Mouse (Mus musculus): ENCODE measurements at regions not wholly inside any gene's neighbourhood (a gene's known extent, or its start where the extent isn't known, plus 50 kb on each side); places are given as distances from the start of the nearest gene placed in this dataset.

DNA sequence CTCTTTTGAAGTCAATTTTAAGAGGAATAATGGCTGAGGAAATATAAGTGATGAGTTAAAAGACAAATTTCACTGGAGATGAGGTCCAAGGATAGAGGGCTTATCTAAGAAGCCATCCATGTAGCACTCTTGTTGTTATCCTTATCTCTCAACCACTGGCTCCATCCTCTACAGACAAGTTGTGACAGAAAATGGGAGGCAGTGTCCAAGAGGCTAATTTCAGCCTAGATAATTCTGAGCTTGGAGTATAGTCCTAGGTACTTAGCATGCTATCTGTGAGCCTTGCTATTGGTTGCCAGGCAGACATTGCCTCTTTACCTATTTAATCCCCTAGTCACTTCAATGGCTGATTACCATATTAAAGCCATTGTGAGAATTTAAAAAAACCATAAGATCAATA is 65.2 kb upstream of the AU015836 start:
- TF ChIP-seq CTCF (IDR thresholded peaks at IDR 0.05 in 2 of 3, conservative IDR thresholded peaks at IDR 0.05 in 1 of 3; ENCODE audit: control insufficient read depth in 1 of 3, insufficient read depth in 1 of 3, low read depth in 2 of 3, low read length in 3 of 3, poor library complexity in 1 of 3, severe bottlenecking in 1 of 3) (no peak), USF2 (IDR thresholded peaks at IDR 0.05; ENCODE audit: borderline replicate concordance in 1 of 2, insufficient read depth in 1 of 2, low read depth in 1 of 2, low read length in 2 of 2) (no peak), GATA1 (IDR thresholded peaks at IDR 0.05; ENCODE audit: low read depth, low read length) (peak; percentile 38; the same call in 1 of the 2 replicates), SIN3A (IDR thresholded peaks at IDR 0.05; ENCODE audit: low read length) (no peak), POLR2A (IDR thresholded peaks at IDR 0.05; ENCODE audit: control insufficient read depth in 1 of 2, insufficient read depth in 1 of 2, low read depth in 1 of 2, low read length in 2 of 2, poor library complexity in 1 of 2) (no peak)
